Mouse (Mus musculus) splenic B cell, adult 2 months (primary cell): ENCODE data around the gene Zyx.

ENCODE experiments used
- DNase-seq: peaks from one replicate; pipeline ENCODE4 v3.0.0-alpha.2; 2011; ENCODE audit warnings: low read depth, low spot score
- H3K27me3 ChIP-seq: 2 replicates; pipeline ENCODE4 v1.6.1; 2012; ENCODE audit warnings: mild to moderate bottlenecking, low read length, moderate library complexity, mixed read lengths; ENCODE audit not compliant: control insufficient read depth, poor library complexity, insufficient read depth, severe bottlenecking
- H3K36me3 ChIP-seq: 2 replicates; pipeline ENCODE4 v1.6.1; 2012; ENCODE audit warnings: mild to moderate bottlenecking, low read length, moderate library complexity, mixed read lengths; ENCODE audit not compliant: control insufficient read depth, poor library complexity, insufficient read depth, severe bottlenecking

Zyx gene

GRCm38 (mm10) chr6:42383360-42383759, 33.9 kb downstream of the Zyx start:
- Histone ChIP-seq H3K36me3 (no peaks in the 10 kb centered on the region), H3K27me3 (no peaks in the 10 kb centered on the region)
- no peak for DNase-seq

- no peak for DNase-seq
- Histone ChIP-seq H3K27me3 (no peaks in the 10 kb centered on the region), H3K36me3 (no peaks in the 10 kb centered on the region)
These were observed 36.2 kb downstream of the Zyx start for GRCm38 (mm10) chr6:42385635-42386034.

GRCm38 (mm10) chr6:42391796-42392330, 42.4 kb downstream of the Zyx start:
- DNase-seq = no peak
- no peaks in the 10 kb centered on the region for H3K36me3 ChIP-seq
- H3K27me3 ChIP-seq = no peaks in the 10 kb centered on the region

GRCm38 (mm10) chr6:42395960-42396809, 46.8 kb downstream of the Zyx start:
- H3K27me3 ChIP-seq = no peaks in the 10 kb centered on the region
- DNase-seq = peak; percentile 21
- no peaks in the 10 kb centered on the region for H3K36me3 ChIP-seq

- H3K27me3 ChIP-seq = no peaks in the 10 kb centered on the region
- no peaks in the 10 kb centered on the region for H3K36me3 ChIP-seq
- peak; percentile 77 for DNase-seq
These were observed 47.7 kb downstream of the Zyx start for GRCm38 (mm10) chr6:42397041-42397657.

GRCm38 (mm10) chr6:42398285-42398684, 48.9 kb downstream of the Zyx start:
- no peaks in the 10 kb centered on the region for H3K27me3 ChIP-seq
- H3K36me3 ChIP-seq = no peaks in the 10 kb centered on the region
- peak; percentile 60 for DNase-seq

GRCm38 (mm10) chr6:42398998-42399397, 49.6 kb downstream of the Zyx start:
- Histone ChIP-seq H3K27me3 (no peaks in the 10 kb centered on the region), H3K36me3 (no peaks in the 10 kb centered on the region)
- no peak for DNase-seq

GRCm38 (mm10) chr6:42399938-42400337, 50.5 kb downstream of the Zyx start, which contains the start of gene Tas2r143:
Tas2r143 (plus strand) TSS chr6:42400238.
- no peak for DNase-seq
- H3K27me3 ChIP-seq = no peaks in the 10 kb centered on the region
- no peaks in the 10 kb centered on the region for H3K36me3 ChIP-seq

- no peak for DNase-seq
- no peaks in the 10 kb centered on the region for H3K36me3 ChIP-seq
These were observed 55.7 kb downstream of the Zyx start, which contains the start of gene Tas2r135 for GRCm38 (mm10) chr6:42405134-42405533. Tas2r135 (plus strand) TSS chr6:42405434.

More at GRCm38 (mm10) chr6:42405134-42405533, 55.7 kb downstream of the Zyx start, which contains the start of gene Tas2r135:
- no peaks in the 10 kb centered on the region for H3K27me3 ChIP-seq
